Mouse (Mus musculus) hindbrain, embryonic 12.5 days (tissue): Measurements from ENCODE around the gene Qrfp. TPM values are rescaled to one million over a fixed set of nuclear protein-coding genes. Genes with fewer than 3 reads are reported as not detected.

Experiments
- ATAC-seq: fragments of 200-750 bp; cut with Nextera tagmentation; 2 replicates; pipeline ENCODE4 v1.8.0; 2017; ENCODE audit warnings: moderate TSS enrichment; ENCODE audit not compliant: low FRiP score
- H3K27ac ChIP-seq: fragments of 300-500 bp; sonication (generic); 2 replicates; pipeline ENCODE4 v1.5.1; 2016; ENCODE audit warnings: mild to moderate bottlenecking
- H3K27me3 ChIP-seq: fragments of 300-500 bp; sonication (generic); 2 replicates; pipeline ENCODE4 v1.6.1; 2016; ENCODE audit warnings: mild to moderate bottlenecking
- H3K36me3 ChIP-seq: fragments of 300-500 bp; sonication (generic); 2 replicates; pipeline ENCODE4 v1.6.1; 2016; ENCODE audit warnings: mild to moderate bottlenecking
- H3K4me1 ChIP-seq: fragments of 300-500 bp; sonication (generic); 2 replicates; pipeline ENCODE4 v1.6.1; 2016
- H3K4me2 ChIP-seq: fragments of 300-500 bp; sonication (generic); replicated peaks from 2 replicates; pipeline ENCODE4 v1.6.1; 2016; ENCODE audit warnings: mild to moderate bottlenecking
- H3K4me3 ChIP-seq: fragments of 300-500 bp; sonication (generic); 2 replicates; pipeline ENCODE4 v1.5.1; 2016; ENCODE audit warnings: mild to moderate bottlenecking
- H3K9ac ChIP-seq: fragments of 300-500 bp; sonication (generic); 2 replicates; pipeline ENCODE4 v1.6.1; 2016; ENCODE audit warnings: mild to moderate bottlenecking, moderate library complexity
- H3K9me3 ChIP-seq: fragments of 300-500 bp; sonication (generic); replicated peaks from 2 replicates; pipeline ENCODE4 v1.6.1; 2016; ENCODE audit warnings: mild to moderate bottlenecking
- WGBS: fragments of 180-500 bp; shearing (Covaris S2); methylation state at CpG from one replicate; pipeline ENCODE4 v1.1.7; 2016; 5-methylcytosine and 5-hydroxymethylcytosine counted together
- polyA plus RNA-seq: library from polyadenylated mRNA; unstranded; fragments of >200 nt; fragmentation: Nextera tagmentation; extraction: Ambion mirVana; gene quantifications from 2 replicates; pipeline ENCODE4 v1.2.1, GENCODE M21; 2016

Qrfp gene
- polyA plus RNA-seq, 1 experiment from 2014 or later: 0.18 TPM

- Histone ChIP-seq H3K9me3 (no peaks in the 10 kb centered on the region), H3K9ac (no peak overlapping the region), H3K36me3 (no peaks in the 10 kb centered on the region), H3K4me2 (no peak overlapping the region), H3K27ac (no peak overlapping the region), H3K27me3 (0 out of 2 replicates have a peak, but pooled peaks cover 7% of the 10 kb centered on the region), H3K4me3 (no peak overlapping the region), H3K4me1 (peaks cover 42% of the 10 kb centered on the region)
- WGBS: 89% methylated on average over 14 of the region's 14 CpGs
- ATAC-seq: no peak
These were observed 942 bp upstream of the Qrfp start for GRCm38 (mm10) chr2:31811086-31811958.

GRCm38 (mm10) chr2:31809358-31809740 lies 1.0 kb downstream of the Qrfp start:
- H3K36me3 ChIP-seq: 0 out of 2 replicates have a peak, but pooled peaks cover 3% of the 10 kb centered on the region
- no peak overlapping the region for H3K9ac ChIP-seq
- H3K4me1 ChIP-seq: peaks cover 55% of the 10 kb centered on the region
- 0 out of 2 replicates have a peak overlapping the region, but pooled peaks have one; percentile 9 for H3K27ac ChIP-seq
- no peak overlapping the region for H3K4me2 ChIP-seq
- 35% methylated on average over 2 of the region's 2 CpGs for WGBS
- no peak for ATAC-seq
- no peak overlapping the region for H3K4me3 ChIP-seq
- H3K9me3 ChIP-seq: no peaks in the 10 kb centered on the region
- H3K27me3 ChIP-seq: 0 out of 2 replicates have a peak, but pooled peaks cover 7% of the 10 kb centered on the region

GRCm38 (mm10) chr2:31808410-31809357 lies 1.7 kb downstream of the Qrfp start:
- peak; percentile 48; the same call in 1 of the 2 replicates for ATAC-seq
- peaks cover 55% of the 10 kb centered on the region for H3K4me1 ChIP-seq
- peak overlapping the region; percentile 18; the same call in 1 of the 2 replicates for H3K9ac ChIP-seq
- 0 out of 2 replicates have a peak, but pooled peaks cover 10% of the 10 kb centered on the region for H3K36me3 ChIP-seq
- 0 out of 2 replicates have a peak, but pooled peaks cover 7% of the 10 kb centered on the region for H3K27me3 ChIP-seq
- H3K4me3 ChIP-seq: no peak overlapping the region
- H3K27ac ChIP-seq: 0 out of 2 replicates have a peak overlapping the region, but pooled peaks have one; percentile 9
- H3K4me2 ChIP-seq: no peak overlapping the region
- H3K9me3 ChIP-seq: no peaks in the 10 kb centered on the region
- WGBS: 33% methylated on average over 28 of the region's 28 CpGs

- Histone ChIP-seq H3K4me3 (no peak overlapping the region), H3K36me3 (peaks cover 28% of the 10 kb centered on the region), H3K4me1 (peaks cover 55% of the 10 kb centered on the region), H3K27me3 (0 out of 2 replicates have a peak, but pooled peaks cover 7% of the 10 kb centered on the region), H3K27ac (peak overlapping the region; percentile 67), H3K4me2 (peak overlapping the region; percentile 9; the same call in 1 of the 2 replicates), H3K9ac (no peak overlapping the region), H3K9me3 (no peaks in the 10 kb centered on the region)
- 30% methylated on average over 9 of the region's 9 CpGs for WGBS
- ATAC-seq: peak; percentile 65
These were observed 3.6 kb downstream of the Qrfp start for GRCm38 (mm10) chr2:31806639-31807382.

DNA sequence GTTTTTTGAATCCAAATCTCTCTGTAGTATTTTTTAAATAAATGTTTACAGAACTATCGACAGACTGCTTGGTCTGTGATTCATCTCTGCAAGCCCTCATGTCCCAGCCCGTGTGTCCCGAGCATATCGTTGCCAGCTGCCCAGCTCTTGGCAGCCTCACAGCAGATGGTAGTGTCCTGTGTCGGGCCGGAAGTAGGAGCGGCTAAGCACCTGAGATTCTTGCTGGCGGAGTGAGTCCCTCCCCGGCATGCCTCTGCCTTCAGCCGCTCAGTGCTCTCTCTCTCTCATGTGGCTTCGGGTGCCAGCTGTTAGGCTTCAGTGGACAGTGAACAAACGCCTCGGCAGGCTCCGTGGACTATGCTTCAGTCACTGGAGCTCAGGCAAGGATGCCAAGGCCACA lies 6.9 kb downstream of the Qrfp start:
- H3K9ac ChIP-seq: no peak overlapping the region
- H3K27me3 ChIP-seq: no peaks in the 10 kb centered on the region
- 87% methylated on average over 14 of the region's 14 CpGs for WGBS
- no peak overlapping the region for H3K27ac ChIP-seq
- no peak for ATAC-seq
- no peaks in the 10 kb centered on the region for H3K9me3 ChIP-seq
- H3K36me3 ChIP-seq: peaks cover 61% of the 10 kb centered on the region
- H3K4me1 ChIP-seq: peaks cover 32% of the 10 kb centered on the region
- no peak overlapping the region for H3K4me2 ChIP-seq
- no peak overlapping the region for H3K4me3 ChIP-seq

DNA sequence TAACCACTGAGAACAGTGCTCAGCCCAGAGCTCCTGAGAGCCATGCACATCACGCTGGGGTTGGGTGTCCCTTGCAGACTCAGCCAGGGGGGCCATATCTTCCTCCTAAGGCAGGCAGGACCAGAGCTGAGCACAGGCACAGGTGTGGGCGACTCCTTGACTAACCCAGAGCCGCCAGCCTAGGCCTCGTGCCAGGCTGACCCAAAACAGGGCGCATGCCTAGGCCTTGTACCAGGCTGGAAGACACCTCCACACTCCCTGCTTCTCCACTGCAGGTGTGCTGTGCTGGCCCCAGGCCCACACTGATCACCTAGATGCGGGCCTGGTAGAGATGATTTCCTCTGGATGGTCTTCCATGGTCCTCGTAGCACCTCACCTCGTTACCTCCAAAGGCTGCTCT lies 7.6 kb downstream of the Qrfp start:
- H3K27me3 ChIP-seq: no peaks in the 10 kb centered on the region
- peaks cover 28% of the 10 kb centered on the region for H3K4me1 ChIP-seq
- no peak overlapping the region for H3K9ac ChIP-seq
- H3K9me3 ChIP-seq: no peaks in the 10 kb centered on the region
- ATAC-seq: no peak
- no peak overlapping the region for H3K4me2 ChIP-seq
- H3K4me3 ChIP-seq: no peak overlapping the region
- no peak overlapping the region for H3K27ac ChIP-seq
- WGBS: 95% methylated on average over 8 of the region's 8 CpGs
- peaks cover 68% of the 10 kb centered on the region for H3K36me3 ChIP-seq

GRCm38 (mm10) chr2:31801416-31801815 lies 9.0 kb downstream of the Qrfp start:
- ATAC-seq: no peak
- Histone ChIP-seq H3K9me3 (no peaks in the 10 kb centered on the region), H3K4me2 (no peak overlapping the region), H3K9ac (no peak overlapping the region), H3K4me1 (peaks cover 14% of the 10 kb centered on the region), H3K27ac (no peak overlapping the region), H3K27me3 (no peaks in the 10 kb centered on the region), H3K36me3 (peaks cover 82% of the 10 kb centered on the region), H3K4me3 (no peak overlapping the region)
- WGBS: 92% methylated on average over 9 of the region's 9 CpGs

- Histone ChIP-seq H3K36me3 (peaks cover 98% of the 10 kb centered on the region), H3K4me3 (no peak overlapping the region), H3K27me3 (no peaks in the 10 kb centered on the region), H3K4me2 (no peak overlapping the region), H3K9me3 (no peaks in the 10 kb centered on the region), H3K4me1 (no peaks in the 10 kb centered on the region; the same call in 1 of the 2 replicates), H3K27ac (no peak overlapping the region), H3K9ac (no peak overlapping the region)
- WGBS: 84% methylated on average over 3 of the region's 3 CpGs
- no peak for ATAC-seq
These were observed 13.4 kb downstream of the Qrfp start for GRCm38 (mm10) chr2:31796943-31797342.

DNA sequence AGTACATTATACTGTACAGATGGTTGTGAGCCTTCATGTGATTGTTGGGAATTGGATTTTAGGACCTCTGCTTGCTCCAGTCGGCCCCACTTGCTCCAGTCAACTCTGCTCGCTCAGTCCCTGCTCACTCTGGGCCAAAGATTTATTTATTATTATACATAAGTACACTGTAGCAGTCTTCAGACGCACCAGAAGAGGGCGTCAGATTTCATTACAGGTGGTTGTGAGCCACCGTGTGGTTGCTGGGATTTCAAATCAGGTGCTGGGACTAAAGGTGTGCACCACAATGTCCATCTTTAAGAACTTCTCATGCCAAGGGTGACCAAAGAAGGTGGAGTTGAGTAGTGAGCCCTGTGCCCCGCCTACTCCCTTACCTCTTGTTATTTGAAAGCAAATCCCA lies 17.8 kb downstream of the Qrfp start:
- Histone ChIP-seq H3K4me3 (no peak overlapping the region), H3K9me3 (no peaks in the 10 kb centered on the region), H3K36me3 (peaks cover 90% of the 10 kb centered on the region), H3K27ac (no peak overlapping the region), H3K4me1 (no peaks in the 10 kb centered on the region), H3K27me3 (no peaks in the 10 kb centered on the region), H3K9ac (no peak overlapping the region), H3K4me2 (no peak overlapping the region)
- WGBS: 77% methylated on average over 6 of the region's 6 CpGs
- ATAC-seq: no peak

- no peak for ATAC-seq
These were observed 19.1 kb downstream of the Qrfp start for GRCm38 (mm10) chr2:31791260-31791659.

GRCm38 (mm10) chr2:31790728-31791251 lies 19.6 kb downstream of the Qrfp start:
- peaks cover 86% of the 10 kb centered on the region for H3K36me3 ChIP-seq
- H3K4me1 ChIP-seq: no peaks in the 10 kb centered on the region

More at GRCm38 (mm10) chr2:31791260-31791659, 19.1 kb downstream of the Qrfp start:
- no peaks in the 10 kb centered on the region for H3K4me1 ChIP-seq
- H3K4me2 ChIP-seq: no peak overlapping the region
- no peak overlapping the region for H3K27ac ChIP-seq
- H3K4me3 ChIP-seq: no peak overlapping the region
- H3K9ac ChIP-seq: no peak overlapping the region
- peaks cover 86% of the 10 kb centered on the region for H3K36me3 ChIP-seq
- no peaks in the 10 kb centered on the region for H3K27me3 ChIP-seq
- H3K9me3 ChIP-seq: no peaks in the 10 kb centered on the region
- whole genome bisulfite sequencing: 87% methylated on average over 8 of the region's 8 CpGs

More at GRCm38 (mm10) chr2:31790728-31791251, 19.6 kb downstream of the Qrfp start:
- Histone ChIP-seq H3K4me2 (no peak overlapping the region), H3K27me3 (no peaks in the 10 kb centered on the region), H3K4me3 (no peak overlapping the region), H3K27ac (no peak overlapping the region), H3K9me3 (no peaks in the 10 kb centered on the region), H3K9ac (no peak overlapping the region)
- 86% methylated on average over 13 of the region's 13 CpGs for WGBS
- ATAC-seq: no peak
